Mouse (Mus musculus) erythroblast, embryonic 14.5 days (primary cell): ENCODE measurements around the gene Zdhhc13.

Experiments used
- GATA1 ChIP-seq: IDR thresholded peaks from 2 replicates; pipeline ENCODE4 v1.6.1; 2012; ENCODE audit warnings: low read length, inconsistent platforms, mixed read lengths
- TAL1 ChIP-seq: IDR thresholded peaks from 3 replicates; pipeline ENCODE4 v1.6.1; 2012; ENCODE audit warnings: low read length, inconsistent platforms, mixed read lengths

GRCm38 (mm10) chr7:48845213-48845973, 56.6 kb downstream of the Zdhhc13 start:
- TF ChIP-seq GATA1 (no peak), TAL1 (no peak)
